Mouse (Mus musculus) right cerebral cortex, adult 18-20 months (tissue): ENCODE data around the gene Cast.

Experiments used
- DNase-seq: peaks from one replicate; pipeline ENCODE4 v3.0.0; 2022; ENCODE audit warnings: mixed read lengths

Gene Cast

GRCm38 (mm10) chr13:74695497-74696193 is 113.0 kb downstream of the Cast start:
- DNase-seq = no peak
